Mouse (Mus musculus): ENCODE measurements around the gene Lpin3. TPM values are rescaled to one million over a fixed set of nuclear protein-coding genes. Genes with fewer than 3 reads are reported as not detected.

The Lpin3 gene
- polyA plus RNA-seq, 1 experiment from 2014 or later: 1.9 TPM

GRCm38 (mm10) chr2:160918930-160919215, 38.4 kb downstream of the Lpin3 start:
- no peak for DNase-seq (ENCODE audit: low spot score)
- Histone ChIP-seq H3K4me1 (peaks cover 28% of the 10 kb centered on the region), H3K36me3 (no peaks in the 10 kb centered on the region), H3K4me3 (no peak overlapping the region), H3K27ac (no peak overlapping the region), H3K9me3 (no peaks in the 10 kb centered on the region), H3K27me3 (ENCODE audit: insufficient read depth, poor library complexity, severe bottlenecking) (peaks cover 40% of the 10 kb centered on the region)
- 80% methylated on average over 2 of the region's 2 CpGs for WGBS

DNA sequence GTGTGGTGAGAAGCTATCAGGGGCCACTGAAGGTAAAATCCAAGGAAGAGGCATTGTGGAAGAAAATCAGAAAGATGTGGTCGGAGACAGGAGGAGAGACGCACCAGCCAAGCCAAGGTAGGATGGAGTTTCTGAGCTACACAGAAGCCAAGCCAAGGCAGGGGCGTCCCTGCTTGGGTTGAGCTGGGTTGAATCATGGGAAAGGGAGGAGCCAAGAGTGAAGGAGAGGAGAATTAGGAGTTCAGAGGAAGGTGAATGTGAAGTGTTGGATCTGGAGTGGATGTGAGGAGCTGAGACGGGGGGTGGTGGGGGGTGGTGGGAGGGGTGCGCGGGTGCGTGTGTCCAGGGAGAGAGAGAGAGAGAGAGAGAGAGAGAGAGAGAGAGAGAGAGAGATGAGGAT, 40.8 kb downstream of the Lpin3 start:
- Histone ChIP-seq H3K4me3 (no peak overlapping the region), H3K27me3 (ENCODE audit: insufficient read depth, poor library complexity, severe bottlenecking) (peaks cover 16% of the 10 kb centered on the region; the same call in 1 of the 2 replicates), H3K4me1 (peaks cover 21% of the 10 kb centered on the region), H3K27ac (no peak overlapping the region), H3K9me3 (no peaks in the 10 kb centered on the region), H3K36me3 (no peaks in the 10 kb centered on the region)
- no peak for DNase-seq (ENCODE audit: low spot score)
- 62% methylated on average over 6 of the region's 7 CpGs for WGBS

DNA sequence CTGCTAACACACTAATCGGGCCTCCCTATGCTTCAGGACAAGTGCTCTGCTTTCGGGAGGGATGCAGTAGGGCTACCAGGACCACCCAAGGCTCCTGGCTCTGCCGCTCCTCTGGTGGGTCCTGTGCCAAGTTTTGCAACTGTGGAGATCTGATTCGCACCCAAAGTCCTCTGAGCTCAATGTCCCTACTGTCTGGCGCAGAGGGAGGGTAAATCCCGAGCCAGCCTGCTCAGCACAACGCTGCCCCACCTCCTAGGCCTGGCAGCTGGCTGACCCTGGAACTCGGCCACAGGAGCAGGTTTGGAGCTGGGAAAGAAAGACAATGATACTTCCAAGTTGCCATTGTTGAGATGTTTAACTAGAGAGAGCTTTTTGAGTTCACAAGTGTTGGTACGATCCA, 44.7 kb downstream of the Lpin3 start:
- no peak for DNase-seq (ENCODE audit: low spot score)
- Histone ChIP-seq H3K4me1 (peaks cover 3% of the 10 kb centered on the region; the same call in 1 of the 2 replicates), H3K36me3 (no peaks in the 10 kb centered on the region), H3K9me3 (no peaks in the 10 kb centered on the region), H3K4me3 (no peak overlapping the region), H3K27ac (no peak overlapping the region), H3K27me3 (ENCODE audit: insufficient read depth, poor library complexity, severe bottlenecking) (peaks cover 10% of the 10 kb centered on the region; the same call in 1 of the 2 replicates)
- WGBS: 83% methylated on average over 9 of the region's 9 CpGs

DNA sequence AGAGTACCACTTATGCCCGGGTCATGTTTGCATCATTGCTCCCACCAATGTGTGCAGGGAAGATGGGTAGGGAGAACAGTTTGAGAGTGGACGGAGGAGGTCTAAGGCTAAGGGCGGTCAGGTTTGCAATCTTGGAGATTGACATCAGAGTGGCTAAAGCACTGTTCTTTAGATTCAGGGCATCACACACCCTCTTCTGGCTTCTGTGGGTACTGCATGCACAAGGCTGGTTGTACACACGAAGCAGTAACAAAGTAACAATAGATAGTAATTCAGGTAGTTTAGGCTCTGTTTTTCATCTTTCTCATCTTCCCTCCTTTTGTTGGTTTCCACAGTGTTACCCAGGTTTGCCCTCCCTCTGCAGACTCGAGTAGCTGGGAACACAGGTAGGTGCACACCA, 50.9 kb downstream of the Lpin3 start:
- Histone ChIP-seq H3K27ac (no peak overlapping the region), H3K36me3 (no peaks in the 10 kb centered on the region), H3K27me3 (ENCODE audit: insufficient read depth, poor library complexity, severe bottlenecking) (peaks cover 15% of the 10 kb centered on the region), H3K4me1 (no peaks in the 10 kb centered on the region), H3K4me3 (no peak overlapping the region), H3K9me3 (no peaks in the 10 kb centered on the region)
- 91% methylated on average over 5 of the region's 5 CpGs for WGBS
- no peak for DNase-seq (ENCODE audit: low spot score)

GRCm38 (mm10) chr2:160932325-160932724, 51.9 kb downstream of the Lpin3 start:
- Histone ChIP-seq H3K27me3 (ENCODE audit: insufficient read depth, poor library complexity, severe bottlenecking) (peaks cover 20% of the 10 kb centered on the region), H3K27ac (no peak overlapping the region), H3K9me3 (no peaks in the 10 kb centered on the region), H3K4me3 (no peak overlapping the region), H3K4me1 (no peaks in the 10 kb centered on the region), H3K36me3 (no peaks in the 10 kb centered on the region)
- DNase-seq (ENCODE audit: low spot score): no peak
- WGBS: 69% methylated on average over 8 of the region's 8 CpGs

DNA sequence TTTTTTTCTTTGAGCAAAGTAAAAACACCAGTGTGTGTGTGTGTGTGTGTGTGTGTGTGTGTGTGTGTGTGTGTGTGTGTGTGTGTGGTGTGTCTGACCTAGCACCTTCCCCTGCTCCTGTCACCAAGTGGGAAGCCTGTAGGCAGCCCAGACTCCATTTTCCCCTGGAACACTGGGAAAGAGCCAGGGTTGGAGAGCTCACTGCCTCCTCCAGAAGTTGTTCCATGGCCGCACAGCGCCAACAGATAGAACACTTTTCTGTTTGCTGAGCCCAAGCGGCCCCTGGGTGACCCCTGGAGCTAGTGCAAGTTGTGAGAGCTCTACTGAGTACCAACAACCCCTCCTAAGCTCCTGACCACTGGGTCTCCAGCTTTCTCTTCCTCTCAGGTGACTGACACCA, 52.5 kb downstream of the Lpin3 start:
- Histone ChIP-seq H3K27ac (no peak overlapping the region), H3K9me3 (no peaks in the 10 kb centered on the region), H3K4me1 (no peaks in the 10 kb centered on the region), H3K27me3 (ENCODE audit: insufficient read depth, poor library complexity, severe bottlenecking) (peaks cover 20% of the 10 kb centered on the region), H3K36me3 (no peaks in the 10 kb centered on the region), H3K4me3 (no peak overlapping the region)
- DNase-seq (ENCODE audit: low spot score): no peak
- WGBS: 78% methylated on average over 3 of the region's 3 CpGs

- no peak overlapping the region for H3K4me3 ChIP-seq
- no peak overlapping the region for H3K27ac ChIP-seq
- 59% methylated on average over 5 of the region's 5 CpGs for WGBS
Observed at GRCm38 (mm10) chr2:160933890-160934289, 53.4 kb downstream of the Lpin3 start.

DNA sequence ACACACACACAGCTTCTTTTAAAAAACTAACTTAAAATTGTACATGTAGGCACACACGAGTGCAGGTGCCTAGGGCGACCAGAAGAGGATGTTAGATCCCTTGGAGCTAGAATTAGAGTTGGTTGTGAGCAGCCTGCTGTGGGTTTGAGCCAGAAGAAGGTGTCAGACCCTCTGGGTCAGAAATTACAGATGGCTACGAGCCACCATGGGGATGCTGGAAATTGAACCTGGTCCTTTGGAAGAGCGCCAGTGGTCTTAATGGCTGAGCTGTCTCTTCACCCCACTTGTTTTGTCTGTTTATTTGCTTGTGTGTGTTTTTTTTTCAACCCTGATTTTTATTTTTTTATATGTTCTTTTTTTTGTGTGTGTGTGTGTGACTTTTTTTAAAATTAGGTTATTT, 54.0 kb downstream of the Lpin3 start:
- H3K27me3 ChIP-seq (ENCODE audit: insufficient read depth, poor library complexity, severe bottlenecking): peaks cover 21% of the 10 kb centered on the region
- H3K9me3 ChIP-seq: no peaks in the 10 kb centered on the region
- no peak overlapping the region for H3K4me3 ChIP-seq
- no peak for DNase-seq (ENCODE audit: low spot score)
- no peaks in the 10 kb centered on the region for H3K36me3 ChIP-seq
- no peaks in the 10 kb centered on the region for H3K4me1 ChIP-seq
- no peak overlapping the region for H3K27ac ChIP-seq
- 87% methylated on average over 4 of the region's 4 CpGs for WGBS

More at GRCm38 (mm10) chr2:160933890-160934289, 53.4 kb downstream of the Lpin3 start:
- Histone ChIP-seq H3K36me3 (no peaks in the 10 kb centered on the region), H3K4me1 (no peaks in the 10 kb centered on the region), H3K9me3 (no peaks in the 10 kb centered on the region), H3K27me3 (ENCODE audit: insufficient read depth, poor library complexity, severe bottlenecking) (peaks cover 20% of the 10 kb centered on the region)
- DNase-seq (ENCODE audit: low spot score): no peak

DNA sequence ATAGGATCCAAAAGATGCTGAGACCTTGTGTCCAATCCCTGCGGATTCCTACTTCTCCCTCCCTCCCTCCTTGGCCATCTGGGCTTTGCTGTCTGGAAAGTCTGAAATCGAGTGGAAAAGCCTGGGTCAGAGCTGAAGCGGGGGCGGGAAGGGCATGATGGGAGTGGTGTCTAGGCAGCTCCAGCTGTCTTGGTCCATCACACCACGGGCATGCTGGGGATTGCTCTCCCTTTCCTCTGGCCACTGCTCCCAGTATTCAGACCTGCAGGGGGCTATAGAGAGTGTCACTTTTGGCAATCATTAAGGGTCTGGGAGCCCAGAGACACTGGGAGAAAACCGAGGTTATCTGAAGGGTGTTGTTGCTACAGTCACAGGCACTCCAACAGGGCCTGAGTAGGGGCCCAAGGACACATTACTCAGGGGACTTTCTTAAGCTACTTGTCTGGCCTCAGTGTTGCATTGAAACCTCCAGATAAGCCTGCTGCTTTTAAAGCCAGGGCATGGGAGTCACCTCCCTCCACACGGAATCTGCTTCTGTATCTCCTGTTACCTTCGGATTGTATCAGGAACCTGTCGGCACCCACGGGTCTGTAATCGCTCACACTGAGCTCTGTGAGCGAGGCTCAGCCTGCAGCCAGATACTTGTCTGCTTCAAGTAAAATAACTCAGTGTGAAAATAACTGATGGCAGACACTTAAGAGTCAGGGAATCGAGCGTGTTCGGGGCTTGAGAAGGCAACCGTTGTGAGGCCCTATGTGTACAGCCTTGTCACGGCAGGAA, 60.6 kb downstream of the Lpin3 start:
- 24% methylated on average over 17 of the region's 17 CpGs for WGBS
- H3K4me3 ChIP-seq: peak overlapping the region; percentile 22
- H3K36me3 ChIP-seq: peaks cover 10% of the 10 kb centered on the region; the same call in 1 of the 2 replicates
- peak; percentile 84 for DNase-seq (ENCODE audit: low spot score)
- peaks cover 39% of the 10 kb centered on the region for H3K4me1 ChIP-seq
- peaks cover 14% of the 10 kb centered on the region for H3K27me3 ChIP-seq (ENCODE audit: insufficient read depth, poor library complexity, severe bottlenecking)
- peak overlapping the region; percentile 53; the same call in 1 of the 2 replicates for H3K27ac ChIP-seq
- H3K9me3 ChIP-seq: no peaks in the 10 kb centered on the region

GRCm38 (mm10) chr2:160942443-160942842, 62.0 kb downstream of the Lpin3 start:
- Histone ChIP-seq H3K36me3 (peaks cover 14% of the 10 kb centered on the region; the same call in 1 of the 2 replicates), H3K9me3 (no peaks in the 10 kb centered on the region), H3K4me1 (peaks cover 39% of the 10 kb centered on the region), H3K27me3 (ENCODE audit: insufficient read depth, poor library complexity, severe bottlenecking) (peaks cover 7% of the 10 kb centered on the region; the same call in 1 of the 2 replicates), H3K27ac (no peak overlapping the region), H3K4me3 (no peak overlapping the region)
- WGBS: 65% methylated on average over 3 of the region's 3 CpGs
- no peak for DNase-seq (ENCODE audit: low spot score)

GRCm38 (mm10) chr2:160951595-160951994, 71.1 kb downstream of the Lpin3 start:
- Histone ChIP-seq H3K27me3 (ENCODE audit: insufficient read depth, poor library complexity, severe bottlenecking) (no peaks in the 10 kb centered on the region), H3K36me3 (peaks cover 80% of the 10 kb centered on the region), H3K4me1 (peaks cover 15% of the 10 kb centered on the region), H3K4me3 (no peak overlapping the region), H3K27ac (no peak overlapping the region), H3K9me3 (no peaks in the 10 kb centered on the region)
- 53% methylated on average over 4 of the region's 4 CpGs for WGBS
- no peak for DNase-seq (ENCODE audit: low spot score)

- DNase-seq (ENCODE audit: low spot score): no peak
- no peaks in the 10 kb centered on the region for H3K27me3 ChIP-seq (ENCODE audit: insufficient read depth, poor library complexity, severe bottlenecking)
- peaks cover 84% of the 10 kb centered on the region for H3K36me3 ChIP-seq
- H3K4me1 ChIP-seq: peaks cover 15% of the 10 kb centered on the region
- H3K4me3 ChIP-seq: no peak overlapping the region
- WGBS: 83% methylated on average over 7 of the region's 7 CpGs
- H3K27ac ChIP-seq: no peak overlapping the region
- no peaks in the 10 kb centered on the region for H3K9me3 ChIP-seq
Observed at GRCm38 (mm10) chr2:160953131-160953873, 72.8 kb downstream of the Lpin3 start.

DNA sequence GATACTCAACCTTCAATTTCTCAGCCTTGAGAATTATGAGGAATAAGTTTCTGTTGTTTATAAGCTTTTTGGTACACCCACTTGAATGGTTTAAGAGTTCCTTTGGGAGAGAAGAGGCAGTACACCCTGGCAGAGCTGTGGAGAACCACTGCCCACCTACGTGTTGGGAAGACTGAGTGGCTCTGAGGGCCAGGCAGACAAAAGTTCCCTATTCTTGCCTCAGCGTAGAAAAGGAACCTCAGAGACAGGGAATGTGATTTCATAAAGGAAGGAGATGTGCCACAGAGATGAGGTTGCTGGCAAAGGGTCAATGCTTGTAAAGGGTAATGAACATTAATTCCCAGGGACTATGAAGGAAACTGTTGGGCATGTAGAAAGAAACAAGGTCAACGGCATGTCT, 74.1 kb downstream of the Lpin3 start:
- no peak for DNase-seq (ENCODE audit: low spot score)
- H3K27me3 ChIP-seq (ENCODE audit: insufficient read depth, poor library complexity, severe bottlenecking): no peaks in the 10 kb centered on the region
- H3K4me3 ChIP-seq: no peak overlapping the region
- no peak overlapping the region for H3K27ac ChIP-seq
- no peaks in the 10 kb centered on the region for H3K9me3 ChIP-seq
- 92% methylated on average over 3 of the region's 3 CpGs for WGBS
- peaks cover 78% of the 10 kb centered on the region for H3K36me3 ChIP-seq
- peaks cover 15% of the 10 kb centered on the region for H3K4me1 ChIP-seq
